In the genomic region with DNA sequence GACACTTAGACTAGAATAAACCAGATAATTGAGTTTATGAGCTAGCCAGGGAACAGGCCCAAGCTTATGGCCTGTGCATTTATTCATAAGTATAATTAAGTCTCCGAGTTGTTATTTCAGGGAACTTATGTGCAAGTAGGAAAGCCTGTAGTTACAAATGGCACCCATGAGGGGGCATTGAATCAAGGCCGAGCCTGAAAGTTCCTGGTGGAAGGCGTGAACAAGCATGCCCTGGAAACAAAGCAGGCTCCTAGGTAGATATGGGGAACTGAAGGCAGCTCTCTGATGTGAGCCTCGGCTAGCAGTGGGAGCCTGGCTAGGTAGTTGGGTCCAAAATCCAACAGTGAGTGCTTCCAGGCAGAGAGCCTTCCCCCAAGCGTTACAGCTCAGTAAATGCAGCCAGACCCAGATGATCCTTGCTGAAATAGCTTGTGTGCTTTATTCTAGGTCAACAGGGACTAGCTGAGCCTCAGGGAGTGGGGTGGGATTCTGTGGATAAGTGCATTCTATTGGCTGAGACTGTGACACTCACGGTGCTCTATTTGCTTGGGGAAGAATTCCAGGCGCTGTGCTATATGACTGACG, we compare ENCODE assay signal across 1 mouse cellular context.
TF ChIP-seq lines count a peak whose summit lies in the region.

No protein-coding gene starts in this region.

TF ChIP-seq in MEL, 35 proteins besides CTCF, POLR2A, EP300 and RAD21:
- TF ChIP-seq MYC (IDR thresholded peaks at IDR 0.05; ENCODE audit: low read depth, low read length) (no peak), ZNF384 (IDR thresholded peaks at IDR 0.05; ENCODE audit: low read depth, low read length) (no peak), HCFC1 (IDR thresholded peaks at IDR 0.05; ENCODE audit: low read depth, low read length) (no peak), MEF2A (IDR thresholded peaks at IDR 0.05; ENCODE audit: extremely low read depth, insufficient replicate concordance, low read depth, low read length, poor library complexity, severe bottlenecking) (no peak)
